Mouse (Mus musculus): Measurements from ENCODE around the gene Arhgap42.

The Arhgap42 gene

GRCm38 (mm10) chr9:9200827-9201388 lies 38.0 kb downstream of the Arhgap42 start:
- 85% methylated on average over 8 of the region's 8 CpGs for WGBS

- 70% methylated on average over 8 of the region's 8 CpGs for WGBS
Measured at GRCm38 (mm10) chr9:9199170-9199841, 39.6 kb downstream of the Arhgap42 start.

DNA sequence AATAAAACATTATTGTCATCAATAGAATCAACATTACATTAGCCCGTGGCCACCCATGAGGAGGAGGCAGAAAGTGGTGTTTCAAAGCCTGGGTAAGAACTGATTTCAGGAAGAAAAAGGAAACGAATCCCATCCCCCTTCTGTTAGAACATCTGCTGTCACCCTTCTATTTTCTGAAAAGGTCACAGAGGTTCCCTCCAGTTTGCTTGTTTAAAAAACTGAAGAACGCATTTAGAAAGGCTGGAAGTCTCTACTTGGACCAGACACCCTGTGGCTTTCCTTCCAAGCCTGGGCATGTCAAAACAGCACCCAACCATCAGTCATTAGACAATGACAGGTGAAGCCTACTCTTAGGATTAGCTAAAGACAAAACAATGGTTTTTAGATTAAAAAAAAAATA lies 40.3 kb downstream of the Arhgap42 start:
- 66% methylated on average over 3 of the region's 3 CpGs for WGBS

DNA sequence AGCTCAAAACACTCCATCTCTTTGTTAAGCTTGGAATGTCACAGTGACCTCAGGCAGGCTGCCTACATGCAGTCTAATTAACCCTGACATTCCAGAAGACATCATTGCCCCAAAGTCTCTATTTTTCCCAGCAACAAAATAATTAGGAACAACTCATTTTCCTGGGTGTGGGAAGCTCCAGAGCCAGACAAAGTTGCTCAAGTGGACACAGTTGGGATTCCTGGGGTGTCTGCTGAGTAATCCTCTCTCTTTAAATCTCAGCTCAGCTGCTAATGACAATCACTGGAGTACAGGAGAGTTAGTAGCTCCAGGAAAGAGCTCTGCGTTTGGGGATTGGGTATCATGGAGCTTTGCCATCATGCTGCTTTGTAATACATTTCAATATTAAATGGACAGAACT lies 44.4 kb downstream of the Arhgap42 start:
- 73% methylated on average over 1 of the region's 1 CpGs for WGBS

GRCm38 (mm10) chr9:9192716-9193115 lies 46.2 kb downstream of the Arhgap42 start:
- 94% methylated on average over 4 of the region's 4 CpGs for WGBS

DNA sequence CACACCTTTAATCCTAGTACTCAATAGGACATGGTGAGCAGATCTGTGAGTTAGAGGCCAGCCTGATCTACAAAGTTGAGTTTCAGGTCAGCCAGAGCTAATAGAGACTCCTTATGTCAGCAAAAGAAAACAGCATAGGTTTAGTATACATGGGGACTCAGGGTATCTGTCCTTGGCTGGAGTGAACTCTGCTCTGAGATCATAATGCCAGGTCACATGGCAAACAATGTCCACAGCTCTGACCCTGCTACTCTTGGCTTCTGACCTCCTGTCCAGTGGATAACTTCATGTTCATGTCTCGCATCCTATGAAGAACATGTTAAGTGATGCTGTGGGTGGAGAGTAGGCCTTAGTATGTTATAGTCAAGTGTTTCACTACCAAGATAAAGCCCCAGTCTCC lies 48.1 kb downstream of the Arhgap42 start:
- WGBS: 100% methylated on average over 1 of the region's 1 CpGs

DNA sequence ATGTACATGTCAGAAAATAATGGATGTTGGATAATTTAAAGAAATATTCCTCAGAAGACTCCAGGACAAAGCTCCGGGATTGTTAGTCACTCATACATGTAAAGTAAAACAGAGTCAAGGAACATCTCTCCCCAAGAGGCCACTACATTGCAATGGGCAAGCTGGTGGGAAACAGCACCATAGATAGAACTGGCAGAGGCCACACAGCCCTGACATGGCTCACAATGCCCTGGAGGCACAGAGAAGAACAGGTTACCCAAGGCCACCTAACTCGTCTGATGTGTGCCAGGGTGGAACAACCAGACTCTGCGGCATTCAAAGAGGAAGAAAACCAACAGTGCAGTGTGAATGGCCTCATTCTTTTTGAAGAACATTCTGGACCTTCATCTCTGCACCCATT lies 50.7 kb downstream of the Arhgap42 start:
- 69% methylated on average over 3 of the region's 3 CpGs for WGBS

- WGBS: 96% methylated on average over 4 of the region's 4 CpGs
Measured at GRCm38 (mm10) chr9:9177745-9178144, 61.2 kb downstream of the Arhgap42 start.

- 74% methylated on average over 2 of the region's 2 CpGs for WGBS
Measured at GRCm38 (mm10) chr9:9174924-9175323, 64.0 kb downstream of the Arhgap42 start.

GRCm38 (mm10) chr9:9174206-9174605 lies 64.7 kb downstream of the Arhgap42 start:
- WGBS: 80% methylated on average over 5 of the region's 5 CpGs

GRCm38 (mm10) chr9:9173091-9173490 lies 65.8 kb downstream of the Arhgap42 start:
- 65% methylated on average over 1 of the region's 1 CpGs for WGBS

DNA sequence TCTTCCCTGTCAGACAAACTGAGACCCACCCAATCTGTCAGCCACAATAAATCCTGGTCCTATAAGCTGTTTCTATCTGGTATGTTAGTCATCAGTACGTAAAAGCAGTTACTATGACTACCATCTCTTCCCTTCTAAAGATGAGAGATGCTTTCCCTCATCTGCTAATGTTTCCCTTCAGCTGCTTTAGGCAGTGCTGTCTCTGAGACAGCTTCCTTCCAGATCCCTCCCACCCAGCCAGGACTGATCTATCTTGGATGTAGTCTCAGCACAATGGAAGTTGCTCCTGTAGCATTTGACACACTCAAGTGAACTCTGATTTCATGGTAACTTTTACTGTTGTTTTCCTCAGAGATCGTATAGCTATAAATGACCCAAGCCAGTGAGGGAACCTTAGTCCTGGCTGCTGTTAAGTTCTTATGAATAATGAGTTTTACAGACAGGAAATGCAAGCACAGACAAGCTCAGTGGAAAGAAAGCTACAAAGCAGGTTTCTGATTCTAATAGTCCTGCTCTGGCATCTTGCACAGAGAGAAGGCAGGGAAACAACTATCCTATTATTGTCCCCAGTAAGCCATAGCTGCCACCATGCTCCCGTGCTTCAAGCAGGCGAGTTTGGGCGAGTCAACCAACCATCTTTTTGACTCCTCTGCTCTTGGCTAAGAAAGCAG lies 67.6 kb downstream of the Arhgap42 start:
- WGBS: 56% methylated on average over 5 of the region's 5 CpGs

GRCm38 (mm10) chr9:9165641-9166063 lies 73.2 kb downstream of the Arhgap42 start:
- 84% methylated on average over 4 of the region's 4 CpGs for WGBS

- WGBS: 68% methylated on average over 3 of the region's 3 CpGs
Measured at GRCm38 (mm10) chr9:9160736-9161135, 78.2 kb downstream of the Arhgap42 start.

DNA sequence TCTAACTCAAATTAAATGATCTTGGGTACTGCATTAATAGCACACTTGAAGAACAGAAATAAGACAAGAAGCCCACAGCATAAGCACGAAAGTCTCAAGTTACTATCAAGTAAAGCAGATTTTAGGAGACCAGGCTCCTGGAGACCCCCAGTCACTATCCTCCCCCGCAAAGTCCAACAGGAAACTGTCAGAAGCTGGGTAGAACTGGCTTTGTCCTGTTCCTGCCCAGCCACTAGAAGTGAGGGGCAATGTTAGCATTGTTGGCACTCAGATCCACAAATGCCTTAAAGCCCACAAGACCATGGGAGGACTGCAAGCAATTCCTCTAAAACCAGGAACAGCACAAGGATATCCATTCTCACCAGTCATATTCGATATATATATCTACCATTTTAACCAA lies 80.7 kb downstream of the Arhgap42 start:
- 87% methylated on average over 3 of the region's 3 CpGs for WGBS

GRCm38 (mm10) chr9:9157425-9157824 lies 81.5 kb downstream of the Arhgap42 start:
- 60% methylated on average over 2 of the region's 2 CpGs for WGBS

DNA sequence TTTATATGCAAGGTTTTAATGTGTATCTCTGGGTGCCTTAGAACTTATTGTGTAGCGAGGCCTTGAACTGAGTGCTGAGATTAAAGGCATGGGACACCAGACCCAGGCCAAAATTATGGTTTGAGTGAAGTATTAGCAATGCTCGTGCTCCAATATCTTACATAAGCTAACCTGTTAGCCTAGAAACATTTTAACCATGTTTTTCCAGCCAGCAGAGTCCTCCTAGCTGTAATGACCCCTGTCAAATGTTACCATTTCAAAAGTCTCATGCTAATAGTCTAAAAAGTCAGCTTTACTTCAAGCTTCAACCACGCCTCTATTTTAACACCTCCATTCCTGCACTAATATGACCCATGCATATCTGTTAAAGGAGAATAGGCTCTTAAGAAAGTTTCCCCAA lies 84.3 kb downstream of the Arhgap42 start:
- WGBS: 95% methylated on average over 3 of the region's 3 CpGs

DNA sequence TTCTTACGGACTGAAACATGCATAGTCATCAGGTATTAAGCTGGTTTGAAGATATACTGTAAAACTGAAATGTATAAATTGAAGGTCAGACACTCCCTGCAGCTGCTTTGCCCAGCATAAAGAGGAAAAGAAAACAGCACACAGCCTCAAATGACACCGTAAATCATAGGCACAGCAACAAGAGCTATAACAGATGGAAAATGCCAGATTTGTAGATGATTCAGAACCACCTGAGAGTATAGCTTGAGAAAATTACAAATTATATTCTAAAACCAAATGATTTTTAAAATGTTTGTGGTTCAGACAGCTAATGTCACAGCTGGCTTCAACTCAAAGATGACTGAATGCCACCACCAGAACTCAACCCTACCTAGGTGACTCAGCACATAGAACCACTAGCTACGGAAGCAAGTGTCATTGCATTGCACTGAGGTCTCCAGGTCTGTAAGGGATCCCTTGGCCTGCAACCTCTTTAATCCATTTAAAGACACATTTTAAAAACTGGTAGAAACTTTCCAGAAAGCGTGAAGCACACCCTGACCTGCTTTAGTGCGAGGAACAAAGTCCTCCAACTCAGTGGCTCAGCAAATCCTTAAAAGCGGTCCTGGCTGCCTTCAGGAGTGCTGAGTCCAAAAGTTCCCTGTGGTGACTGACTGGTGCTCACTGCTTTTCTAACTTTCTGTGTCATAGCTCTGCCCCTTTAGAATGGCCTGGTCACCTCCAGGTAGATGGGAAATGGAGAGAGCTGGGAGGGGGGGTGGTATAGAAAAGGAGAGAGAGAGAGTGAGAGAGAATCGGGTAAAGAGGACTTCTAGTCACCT lies 94.4 kb downstream of the Arhgap42 start:
- WGBS: 80% methylated on average over 7 of the region's 7 CpGs

GRCm38 (mm10) chr9:9143102-9143501 lies 95.8 kb downstream of the Arhgap42 start:
- WGBS: 71% methylated on average over 5 of the region's 5 CpGs

DNA sequence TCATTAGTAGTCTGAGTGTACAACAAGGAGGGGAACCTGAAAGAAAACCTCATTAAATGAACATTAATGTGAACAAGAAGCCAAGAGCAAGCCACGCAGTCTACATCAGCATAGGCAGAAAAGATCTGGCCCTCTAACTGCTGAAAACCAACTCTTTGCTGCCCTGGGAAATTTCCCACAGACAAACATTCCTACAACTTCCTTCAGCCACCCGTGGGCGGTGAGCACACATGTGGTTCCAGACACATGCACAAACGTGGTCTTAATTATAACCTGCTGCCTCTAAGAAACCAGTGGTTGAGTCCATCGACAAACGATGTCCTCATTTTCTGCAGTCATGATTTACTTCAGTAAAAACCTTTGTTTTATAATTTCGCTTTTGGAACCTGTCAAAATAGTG lies 96.3 kb downstream of the Arhgap42 start:
- 54% methylated on average over 7 of the region's 7 CpGs for WGBS

DNA sequence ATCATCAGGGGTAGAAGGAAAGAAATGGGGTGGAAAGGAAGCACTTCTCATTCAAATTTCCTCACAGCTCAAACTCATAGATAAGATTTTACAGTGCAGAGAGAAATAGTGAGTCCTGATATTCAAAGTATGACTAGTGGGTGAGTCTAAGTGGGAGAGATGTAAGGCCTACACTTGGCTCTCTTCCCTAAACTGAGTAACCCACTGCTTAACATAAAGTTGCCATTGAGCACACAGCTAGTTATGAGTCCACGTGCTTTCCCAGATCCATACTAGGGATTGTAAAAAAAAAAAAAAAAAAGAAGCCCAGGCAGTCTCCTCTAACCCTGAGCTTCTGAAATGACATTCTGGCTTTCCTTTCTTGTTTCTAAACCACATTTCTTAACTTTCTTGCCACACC lies 96.8 kb downstream of the Arhgap42 start:
- 20% methylated on average over 1 of the region's 1 CpGs for WGBS

DNA sequence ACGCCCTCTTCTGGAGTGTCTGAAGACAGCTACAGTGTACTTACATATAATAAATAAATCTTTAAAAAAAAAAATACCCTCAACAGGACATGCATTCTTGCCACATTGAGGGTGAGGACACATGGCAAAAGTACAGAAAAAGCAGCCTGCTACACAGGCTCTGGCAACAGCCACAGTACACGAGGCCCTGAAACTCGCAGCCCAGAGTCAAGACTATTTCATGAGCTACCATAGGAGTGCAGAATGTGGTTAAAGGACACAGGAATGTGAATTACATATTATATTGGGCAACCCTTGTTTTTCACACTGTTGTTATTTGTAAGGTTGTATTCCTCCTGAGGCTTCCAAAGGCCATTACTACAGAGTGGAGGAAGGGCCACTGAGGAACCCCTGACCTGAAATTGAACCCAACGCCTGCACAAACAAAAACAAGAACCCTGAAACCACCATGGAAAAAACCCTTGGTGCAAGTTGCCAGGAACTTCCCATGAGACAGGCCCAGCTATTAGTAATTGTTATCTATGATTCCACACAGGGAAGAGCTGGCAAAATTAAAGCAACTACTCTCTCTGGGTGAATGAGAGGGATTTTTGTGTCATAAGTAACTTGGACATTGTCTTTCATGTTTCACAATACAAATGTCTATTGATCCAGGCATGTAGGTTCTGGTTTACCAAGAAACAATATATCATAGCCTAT lies 109.8 kb downstream of the Arhgap42 start:
- 90% methylated on average over 4 of the region's 4 CpGs for WGBS
